Mouse (Mus musculus): ENCODE results near the gene Use1. TPM values are rescaled to one million over a fixed set of nuclear protein-coding genes. Genes with fewer than 3 reads are reported as not detected.

The Use1 gene
- 58.7 and 64.8 TPM in 2 replicates for polyA plus RNA-seq (2012; rRNA removed)

DNA sequence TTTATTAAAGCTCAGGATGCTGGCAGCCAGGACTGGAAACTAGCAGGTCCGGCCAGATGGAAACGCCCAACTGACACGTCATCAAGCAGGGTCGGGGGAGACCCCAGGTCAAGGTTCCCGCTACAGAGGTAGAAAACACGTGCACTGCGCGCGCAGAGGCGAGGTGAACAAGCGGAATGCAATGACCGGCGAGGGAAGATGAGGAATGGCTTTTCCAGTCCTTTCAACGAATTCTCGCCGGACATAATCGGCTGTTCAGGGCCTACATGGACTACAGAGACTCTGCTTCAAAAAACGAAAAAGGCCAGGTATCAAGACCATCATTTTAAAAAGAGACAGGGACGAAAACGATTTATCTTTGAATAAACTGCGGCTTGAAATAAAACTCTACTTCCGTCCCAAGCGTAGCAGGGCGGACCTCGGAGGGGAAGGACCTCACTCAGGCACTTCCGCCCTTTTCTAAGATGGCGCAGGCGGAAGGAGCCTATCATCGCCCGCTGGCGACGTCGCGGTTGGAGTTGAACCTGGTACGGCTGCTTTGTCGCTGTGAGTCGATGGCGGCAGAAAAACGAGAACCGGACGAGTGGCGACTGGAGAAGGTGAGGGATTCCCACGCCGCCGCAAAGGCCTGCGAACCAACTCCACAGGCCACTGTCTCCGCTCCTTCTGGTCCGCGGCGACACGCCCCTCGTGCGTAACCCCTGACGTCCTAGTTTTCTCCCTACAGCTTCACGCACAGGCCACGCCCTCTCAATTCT is at the start of gene Use1:
Gene Use1 (plus strand): TSS at position 78 of the 758 bp plus-strand sequence.

DNA sequence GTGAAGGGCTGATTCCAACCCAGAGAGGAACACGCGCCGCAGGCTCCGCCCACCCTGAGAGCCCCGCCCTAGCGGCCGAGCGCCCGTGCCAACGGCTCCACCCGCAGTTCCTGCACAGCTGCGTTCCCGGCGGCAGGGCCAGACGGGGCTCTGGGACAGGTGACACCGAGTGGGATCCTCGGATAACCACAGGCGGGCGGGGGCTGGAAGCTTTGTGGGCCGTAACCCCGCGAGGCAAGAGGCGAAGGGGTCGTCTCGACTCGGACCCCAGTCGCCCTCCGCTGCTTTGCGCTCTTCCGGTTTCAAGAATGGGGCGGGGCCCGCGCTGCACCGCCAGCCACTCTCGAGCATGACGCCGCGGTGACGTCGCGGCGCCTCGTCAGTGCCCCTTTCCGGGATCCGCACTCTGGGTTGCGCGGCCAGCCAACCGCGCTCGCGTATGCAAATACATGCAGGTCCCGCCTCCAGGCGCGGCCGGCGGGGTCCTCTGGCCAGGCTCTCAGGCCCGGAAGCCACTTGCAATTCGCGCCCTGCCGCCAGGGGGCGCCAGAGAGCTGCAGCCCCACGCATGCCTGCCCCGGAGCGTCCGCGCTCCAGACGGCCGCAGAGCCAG is 4.7 kb downstream of the Use1 start, which contains the start of gene Ocel1:
Gene Ocel1 (plus strand): TSS at position 63 of the 613 bp plus-strand sequence.

DNA sequence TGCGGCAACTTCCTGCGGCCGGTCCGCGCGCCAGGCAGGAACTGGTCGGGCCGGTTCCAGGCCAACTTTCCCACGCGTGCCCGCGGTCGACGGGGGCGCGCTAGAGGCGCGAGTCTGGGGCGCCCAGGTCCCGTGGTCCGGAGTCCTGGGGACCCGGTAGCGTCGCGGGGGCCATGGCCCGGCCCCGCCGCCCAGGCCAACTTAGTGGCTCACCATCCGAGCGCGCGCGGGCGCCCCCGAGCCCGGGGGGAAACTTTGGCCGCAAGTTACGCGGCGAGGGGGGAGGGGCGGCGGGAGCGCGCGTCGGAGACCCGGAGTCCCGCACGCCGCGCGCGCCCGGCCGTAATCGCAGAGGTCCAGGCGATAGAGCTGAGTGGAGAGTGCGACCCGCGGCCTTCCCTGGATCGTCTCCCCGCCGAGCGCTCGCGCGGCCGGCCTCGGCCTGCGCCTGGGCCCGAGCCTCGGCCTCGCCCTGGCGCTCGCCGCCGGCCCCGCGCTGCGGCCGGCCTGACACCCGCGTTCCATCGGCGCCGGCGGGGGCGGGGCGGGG is 14.8 kb downstream of the Use1 start, which contains the start of gene Nr2f6:
Gene Nr2f6 (minus strand): TSS at position 540 of the 550 bp plus-strand sequence.

DNA sequence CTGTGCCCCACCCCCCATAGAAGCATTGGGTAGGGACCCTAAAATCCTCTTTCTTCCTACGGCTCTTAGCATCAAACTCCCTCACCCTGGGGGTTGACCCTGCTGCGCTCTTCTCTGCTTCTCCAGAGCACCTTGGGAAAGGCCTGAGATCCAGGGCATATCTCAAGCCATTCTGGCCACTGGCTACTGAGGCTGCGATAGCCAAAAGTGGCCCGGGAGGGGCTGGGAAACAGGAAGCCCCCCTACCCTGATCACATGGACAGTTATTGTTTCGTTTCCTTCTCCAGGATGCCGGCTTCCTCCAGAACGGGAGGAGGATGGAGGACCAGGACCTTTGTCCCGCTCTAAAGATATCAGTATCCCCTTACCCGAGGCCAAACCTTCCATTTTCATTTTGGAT is 29.0 kb downstream of the Use1 start, which contains the start of gene Ushbp1:
Gene Ushbp1 (minus strand): TSS at position 174 of the 400 bp plus-strand sequence.

DNA sequence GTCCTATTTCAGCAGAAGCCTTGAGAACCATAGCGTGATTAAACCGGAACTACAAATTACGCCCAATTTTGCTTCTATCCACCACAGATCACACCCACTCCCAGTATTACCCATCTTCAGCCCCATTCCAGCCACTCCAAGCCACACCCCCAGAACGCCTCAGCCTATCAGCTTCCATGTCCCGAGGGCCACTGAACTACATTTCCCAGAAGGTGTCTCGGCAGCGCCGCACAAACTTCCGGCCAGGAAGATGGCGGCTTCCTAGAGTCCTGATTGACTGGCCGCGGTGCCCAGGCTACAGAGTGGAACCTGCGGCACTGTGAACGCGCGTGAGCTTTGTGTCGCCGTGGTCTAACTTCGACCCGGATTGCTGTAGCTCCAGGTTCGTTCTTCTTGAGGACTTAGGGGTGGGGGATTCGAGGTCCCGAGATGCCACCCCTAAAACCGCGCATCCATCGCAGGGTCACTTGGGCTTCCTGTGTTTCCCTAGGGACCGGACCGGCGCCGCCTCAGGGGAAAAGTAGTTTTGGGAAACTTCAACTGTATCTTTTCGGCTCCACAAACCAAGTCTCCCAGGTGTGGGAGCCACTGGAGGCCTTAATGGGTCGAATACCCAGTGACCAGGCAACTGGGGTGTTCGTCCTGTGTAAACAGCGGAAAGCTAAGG is 30.1 kb downstream of the Use1 start, which contains the start of gene Babam1:
Gene Babam1 (plus strand): TSS at position 223 of the 667 bp plus-strand sequence.

DNA sequence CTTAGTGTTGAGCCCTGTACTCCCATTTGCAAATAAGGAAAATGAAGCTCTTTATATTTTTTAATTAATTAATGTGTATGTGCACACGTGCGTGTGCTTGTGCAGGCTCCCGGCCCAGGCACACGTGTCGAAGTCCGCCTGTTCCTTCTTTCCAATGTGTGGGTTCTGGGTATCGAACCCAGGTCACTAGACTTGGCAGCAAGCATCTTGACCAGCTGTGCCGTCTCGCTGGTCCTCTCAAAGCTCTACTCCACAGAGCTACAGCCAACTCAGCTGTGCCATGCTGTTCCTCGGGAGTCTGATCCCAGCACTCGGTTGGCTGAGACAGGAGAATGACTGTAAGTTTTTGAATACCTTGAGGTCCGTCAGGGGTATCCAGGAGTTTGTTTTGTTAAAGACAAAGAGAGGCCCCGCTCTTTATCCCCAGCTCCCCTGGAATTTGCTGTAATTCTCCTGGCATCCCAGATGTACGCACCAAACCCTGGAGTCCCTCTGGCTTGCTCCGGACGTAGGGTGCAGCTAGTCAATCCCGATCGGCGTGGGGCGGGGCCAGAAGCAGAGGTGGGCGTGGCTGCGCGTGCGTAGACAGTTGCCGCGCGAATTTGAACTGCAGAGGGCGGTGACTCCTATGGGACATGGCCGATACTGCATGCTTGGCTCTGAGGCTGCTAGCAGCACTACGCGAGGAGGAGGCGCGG is 38.9 kb downstream of the Use1 start, which contains the start of gene Ankle1:
Gene Ankle1 (plus strand): TSS at position 610 of the 698 bp plus-strand sequence.

Other genes starting within 250 kb of the Use1 start
- gene Myo9b, start 94.1 kb upstream of the Use1 start, polyA plus RNA-seq (2012; rRNA removed), result 5.8 and 6.5 TPM in 2 replicates
- gene Haus8, start 93.9 kb upstream of the Use1 start, polyA plus RNA-seq (2012; rRNA removed), result 11.7 and 13.0 TPM in 2 replicates
- 3.7 and 3.9 TPM in 2 replicates for gene Ocel1, start 4.5 kb downstream of the Use1 start, polyA plus RNA-seq (2012; rRNA removed)
- gene Nr2f6, start 15.1 kb downstream of the Use1 start, polyA plus RNA-seq (2012; rRNA removed), result 41.6 and 43.5 TPM in 2 replicates
- gene Ushbp1, start 29.0 kb downstream of the Use1 start, polyA plus RNA-seq (2012; rRNA removed), result 7.7 and 10.4 TPM in 2 replicates
- gene Babam1, start 30.0 kb downstream of the Use1 start, polyA plus RNA-seq (2012; rRNA removed), result 52.9 and 54.8 TPM in 2 replicates
- 20.7 and 26.6 TPM in 2 replicates for gene Ankle1, start 39.2 kb downstream of the Use1 start, polyA plus RNA-seq (2012; rRNA removed)
- gene Abhd8, start 96.8 kb downstream of the Use1 start, polyA plus RNA-seq (2012; rRNA removed), result 5.5 and 5.9 TPM in 2 replicates
- gene Mrpl34, start 98.1 kb downstream of the Use1 start, polyA plus RNA-seq (2012; rRNA removed), result 40.1 and 49.6 TPM in 2 replicates
- gene Dda1, start 102.4 kb downstream of the Use1 start, polyA plus RNA-seq (2012; rRNA removed), result 20.9 and 21.3 TPM in 2 replicates
- 1.9 and 2.2 TPM in 2 replicates for gene Ano8, start 119.1 kb downstream of the Use1 start, polyA plus RNA-seq (2012; rRNA removed)
- gene Gtpbp3, start 121.3 kb downstream of the Use1 start, polyA plus RNA-seq (2012; rRNA removed), result 7.7 and 9.4 TPM in 2 replicates
- 22.0 and 24.1 TPM in 2 replicates for gene Plvap, start 144.9 kb downstream of the Use1 start, polyA plus RNA-seq (2012; rRNA removed)
- gene Ccdc194, start 158.9 kb downstream of the Use1 start, polyA plus RNA-seq (2012; rRNA removed), result 0.16 and 0.24 TPM in 2 replicates
- gene Bst2, start 170.6 kb downstream of the Use1 start, polyA plus RNA-seq (2012; rRNA removed), result 137 and 184 TPM in 2 replicates
- 46.5 and 48.2 TPM in 2 replicates for gene Mvb12a, start 176.1 kb downstream of the Use1 start, polyA plus RNA-seq (2012; rRNA removed)
- 0.49 and 0.64 TPM in 2 replicates for gene Tmem221, start 192.0 kb downstream of the Use1 start, polyA plus RNA-seq (2012; rRNA removed)
- not detected in 2 replicates for gene Nxnl1, start 199.8 kb downstream of the Use1 start, polyA plus RNA-seq (2012; rRNA removed)
- gene Slc27a1, start 202.0 kb downstream of the Use1 start, polyA plus RNA-seq (2012; rRNA removed), result 6.8 and 7.5 TPM in 2 replicates
- 63.9 and 74.3 TPM in 2 replicates for gene Pgls, start 225.3 kb downstream of the Use1 start, polyA plus RNA-seq (2012; rRNA removed)
- 5.4 and 6.2 TPM in 2 replicates for gene Fam129c, start 230.8 kb downstream of the Use1 start, polyA plus RNA-seq (2012; rRNA removed)
- gene Colgalt1, start 244.2 kb downstream of the Use1 start, polyA plus RNA-seq (2012; rRNA removed), result 49.9 and 57.5 TPM in 2 replicates

Data from liver, embryonic 18 days (tissue).